Mouse (Mus musculus): ENCODE measurements around the gene Pnpla8. TPM values are rescaled to one million over a fixed set of nuclear protein-coding genes. Genes with fewer than 3 reads are reported as not detected.

The Pnpla8 gene
- total and polyA plus RNA-seq, 3 experiments, result 8.6 to 73.7 (median 61.8) TPM

GRCm38 (mm10) chr12:44329316-44330215 is 108.4 kb downstream of the Pnpla8 start:
- peaks cover 18% of the 10 kb centered on the region for H3K9me3 ChIP-seq (replicated peaks)
- TF ChIP-seq POLR2AphosphoS5 (IDR thresholded peaks at IDR 0.05; ENCODE audit: insufficient replicate concordance, low read depth, low read length), result no peak
- TF ChIP-seq CTCF (IDR thresholded peaks at IDR 0.05; ENCODE audit: low read depth, low read length), result no peak
- no peak for TF ChIP-seq TAL1 (conservative IDR thresholded peaks at IDR 0.05; ENCODE audit: low read depth, low read length)
- TF ChIP-seq GATA2 (IDR thresholded peaks at IDR 0.05; ENCODE audit: borderline replicate concordance, low read depth, low read length), result no peak
- TF ChIP-seq GATA1 (IDR thresholded peaks at IDR 0.05; ENCODE audit: borderline replicate concordance, low read length), result no peak
- no peak for ATAC-seq (ENCODE audit: extremely low read depth, insufficient number of reproducible peaks, low FRiP score, poor library complexity, severe bottlenecking)
- H3K36me3 ChIP-seq (replicated peaks), result no peaks in the 10 kb centered on the region
- DNase-seq (ENCODE audit: low spot score), result no peak
- peaks cover 14% of the 10 kb centered on the region; the same call in 1 of the 2 replicates for H3K27me3 ChIP-seq (ENCODE audit: insufficient read depth, low read length)
- no peak overlapping the region; the same call in 1 of the 2 replicates for H3K4me3 ChIP-seq (ENCODE audit: low read depth, low read length)
- no peaks in the 10 kb centered on the region for H3K4me1 ChIP-seq (ENCODE audit: insufficient read depth, low read depth, low read length)

- no peak for DNase-seq (ENCODE audit: low spot score)
- Histone ChIP-seq H3K4me1 (ENCODE audit: insufficient read depth, low read depth, low read length) (no peaks in the 10 kb centered on the region), H3K9me3 (replicated peaks) (peaks cover 18% of the 10 kb centered on the region), H3K27me3 (ENCODE audit: insufficient read depth, low read length) (peaks cover 14% of the 10 kb centered on the region; the same call in 1 of the 2 replicates), H3K4me3 (ENCODE audit: low read depth, low read length) (no peak overlapping the region), H3K36me3 (replicated peaks) (no peaks in the 10 kb centered on the region)
- TF ChIP-seq GATA2 (IDR thresholded peaks at IDR 0.05; ENCODE audit: borderline replicate concordance, low read depth, low read length), result no peak
- TF ChIP-seq CTCF (IDR thresholded peaks at IDR 0.05; ENCODE audit: low read depth, low read length), result no peak
- TF ChIP-seq POLR2AphosphoS5 (IDR thresholded peaks at IDR 0.05; ENCODE audit: insufficient replicate concordance, low read depth, low read length), result no peak
- no peak for TF ChIP-seq TAL1 (conservative IDR thresholded peaks at IDR 0.05; ENCODE audit: low read depth, low read length)
- no peak for ATAC-seq (ENCODE audit: extremely low read depth, insufficient number of reproducible peaks, low FRiP score, poor library complexity, severe bottlenecking)
Observed at GRCm38 (mm10) chr12:44330216-44330719, 109.1 kb downstream of the Pnpla8 start.

GRCm38 (mm10) chr12:44337136-44337640 is 116.0 kb downstream of the Pnpla8 start:
- Histone ChIP-seq H3K4me3 (ENCODE audit: low read depth, low read length) (no peak overlapping the region), H3K9me3 (replicated peaks) (no peaks in the 10 kb centered on the region), H3K36me3 (replicated peaks) (no peaks in the 10 kb centered on the region), H3K4me1 (ENCODE audit: insufficient read depth, low read depth, low read length) (no peaks in the 10 kb centered on the region), H3K27me3 (ENCODE audit: insufficient read depth, low read length) (no peaks in the 10 kb centered on the region; the same call in 1 of the 2 replicates)
- TF ChIP-seq GATA2 (IDR thresholded peaks at IDR 0.05; ENCODE audit: borderline replicate concordance, low read depth, low read length) (no peak), GATA1 (IDR thresholded peaks at IDR 0.05; ENCODE audit: borderline replicate concordance, low read length) (no peak), POLR2AphosphoS5 (IDR thresholded peaks at IDR 0.05; ENCODE audit: insufficient replicate concordance, low read depth, low read length) (no peak), CTCF (IDR thresholded peaks at IDR 0.05; ENCODE audit: low read depth, low read length) (no peak), TAL1 (conservative IDR thresholded peaks at IDR 0.05; ENCODE audit: low read depth, low read length) (no peak)
- ATAC-seq (ENCODE audit: extremely low read depth, insufficient number of reproducible peaks, low FRiP score, poor library complexity, severe bottlenecking), result no peak
- no peak for DNase-seq (ENCODE audit: low spot score)

- no peaks in the 10 kb centered on the region for H3K36me3 ChIP-seq (replicated peaks)
- no peaks in the 10 kb centered on the region; the same call in 1 of the 2 replicates for H3K27me3 ChIP-seq (ENCODE audit: insufficient read depth, low read length)
- no peak for DNase-seq (ENCODE audit: low spot score)
- no peaks in the 10 kb centered on the region for H3K4me1 ChIP-seq (ENCODE audit: insufficient read depth, low read depth, low read length)
- TF ChIP-seq GATA2 (IDR thresholded peaks at IDR 0.05; ENCODE audit: borderline replicate concordance, low read depth, low read length), result no peak
- TF ChIP-seq TAL1 (conservative IDR thresholded peaks at IDR 0.05; ENCODE audit: low read depth, low read length), result no peak
- TF ChIP-seq GATA1 (IDR thresholded peaks at IDR 0.05; ENCODE audit: borderline replicate concordance, low read length), result no peak
- TF ChIP-seq POLR2AphosphoS5 (IDR thresholded peaks at IDR 0.05; ENCODE audit: insufficient replicate concordance, low read depth, low read length), result no peak
- no peak for TF ChIP-seq CTCF (IDR thresholded peaks at IDR 0.05; ENCODE audit: low read depth, low read length)
- no peaks in the 10 kb centered on the region for H3K9me3 ChIP-seq (replicated peaks)
- H3K4me3 ChIP-seq (ENCODE audit: low read depth, low read length), result no peak overlapping the region
- no peak for ATAC-seq (ENCODE audit: extremely low read depth, insufficient number of reproducible peaks, low FRiP score, poor library complexity, severe bottlenecking)
Observed at GRCm38 (mm10) chr12:44338195-44338622, 117.0 kb downstream of the Pnpla8 start.

GRCm38 (mm10) chr12:44344075-44344474 is 122.9 kb downstream of the Pnpla8 start:
- TF ChIP-seq CTCF (IDR thresholded peaks at IDR 0.05; ENCODE audit: low read depth, low read length) (no peak), GATA1 (IDR thresholded peaks at IDR 0.05; ENCODE audit: borderline replicate concordance, low read length) (no peak), TAL1 (conservative IDR thresholded peaks at IDR 0.05; ENCODE audit: low read depth, low read length) (no peak), POLR2AphosphoS5 (IDR thresholded peaks at IDR 0.05; ENCODE audit: insufficient replicate concordance, low read depth, low read length) (no peak), GATA2 (IDR thresholded peaks at IDR 0.05; ENCODE audit: borderline replicate concordance, low read depth, low read length) (no peak)
- ATAC-seq (ENCODE audit: extremely low read depth, insufficient number of reproducible peaks, low FRiP score, poor library complexity, severe bottlenecking), result no peak

GRCm38 (mm10) chr12:44345251-44345650 is 124.1 kb downstream of the Pnpla8 start:
- H3K4me3 ChIP-seq (ENCODE audit: low read depth, low read length), result no peak overlapping the region
- H3K9me3 ChIP-seq (replicated peaks), result no peaks in the 10 kb centered on the region
- no peak for ATAC-seq (ENCODE audit: extremely low read depth, insufficient number of reproducible peaks, low FRiP score, poor library complexity, severe bottlenecking)
- TF ChIP-seq TAL1 (conservative IDR thresholded peaks at IDR 0.05; ENCODE audit: low read depth, low read length) (no peak), GATA2 (IDR thresholded peaks at IDR 0.05; ENCODE audit: borderline replicate concordance, low read depth, low read length) (no peak), GATA1 (IDR thresholded peaks at IDR 0.05; ENCODE audit: borderline replicate concordance, low read length) (no peak), POLR2AphosphoS5 (IDR thresholded peaks at IDR 0.05; ENCODE audit: insufficient replicate concordance, low read depth, low read length) (no peak), CTCF (IDR thresholded peaks at IDR 0.05; ENCODE audit: low read depth, low read length) (no peak)
- H3K27me3 ChIP-seq (ENCODE audit: insufficient read depth, low read length), result no peaks in the 10 kb centered on the region
- no peaks in the 10 kb centered on the region for H3K36me3 ChIP-seq (replicated peaks)
- no peaks in the 10 kb centered on the region for H3K4me1 ChIP-seq (ENCODE audit: insufficient read depth, low read depth, low read length)
- no peak for DNase-seq (ENCODE audit: low spot score)

More at GRCm38 (mm10) chr12:44344075-44344474, 122.9 kb downstream of the Pnpla8 start:
- Histone ChIP-seq H3K4me3 (ENCODE audit: low read depth, low read length) (no peak overlapping the region), H3K9me3 (replicated peaks) (no peaks in the 10 kb centered on the region), H3K27me3 (ENCODE audit: insufficient read depth, low read length) (no peaks in the 10 kb centered on the region), H3K4me1 (ENCODE audit: insufficient read depth, low read depth, low read length) (no peaks in the 10 kb centered on the region), H3K36me3 (replicated peaks) (no peaks in the 10 kb centered on the region)
- DNase-seq (ENCODE audit: low spot score), result no peak

Data from G1E (cell line).